Mouse (Mus musculus): ENCODE measurements around the gene Arid5b. TPM values are rescaled to one million over a fixed set of nuclear protein-coding genes. Genes with fewer than 3 reads are reported as not detected.

Gene Arid5b
- total and polyA plus RNA-seq, 2 experiments from 2014 or later, result 11.4 to 14.5 TPM

GRCm38 (mm10) chr10:68268629-68269028 is 9.9 kb downstream of the Arid5b start:
- Histone ChIP-seq H3K27ac (ENCODE audit: low read depth) (no peak overlapping the region), H3K4me1 (ENCODE audit: control insufficient read depth, insufficient read depth) (0 out of 2 replicates have a peak, but pooled peaks cover 6% of the 10 kb centered on the region), H3K9me3 (replicated peaks; ENCODE audit: control insufficient read depth, low read length) (no peaks in the 10 kb centered on the region), H3K4me2 (ENCODE audit: low read depth, low read length) (no peak overlapping the region), H3K27me3 (ENCODE audit: control insufficient read depth, insufficient read depth, low read length) (no peaks in the 10 kb centered on the region), H3K36me3 (replicated peaks; ENCODE audit: control insufficient read depth, insufficient read depth, low read length) (0 out of 2 replicates have a peak, but pooled peaks cover 6% of the 10 kb centered on the region), H3K4me3 (ENCODE audit: low read depth, low read length) (no peak overlapping the region), H3K9ac (replicated peaks; ENCODE audit: low read depth, low read length) (no peak overlapping the region)
- ATAC-seq (ENCODE audit: insufficient read depth, low read depth) (no peak; the same call in 1 of the 2 replicates), DNase-seq (ENCODE audit: low spot score) (no peak)
- WGBS, result 62% methylated on average over 5 of the region's 5 CpGs
- TF ChIP-seq CTCF (IDR thresholded peaks at IDR 0.05; ENCODE audit: low read depth), result no peak
- TF ChIP-seq EP300 (IDR thresholded peaks at IDR 0.05; ENCODE audit: low read depth), result no peak

- ATAC-seq (ENCODE audit: insufficient read depth, low read depth) (no peak), DNase-seq (ENCODE audit: low spot score) (no peak)
- no peak overlapping the region for H3K4me3 ChIP-seq (ENCODE audit: low read depth, low read length)
- no peaks in the 10 kb centered on the region for H3K27me3 ChIP-seq (ENCODE audit: control insufficient read depth, insufficient read depth, low read length)
- no peak overlapping the region for H3K27ac ChIP-seq (ENCODE audit: low read depth)
- 70% methylated on average over 10 of the region's 10 CpGs for WGBS
- TF ChIP-seq CTCF (IDR thresholded peaks at IDR 0.05; ENCODE audit: low read depth), result no peak
- TF ChIP-seq EP300 (IDR thresholded peaks at IDR 0.05; ENCODE audit: low read depth), result no peak
- no peak overlapping the region for H3K4me2 ChIP-seq (ENCODE audit: low read depth, low read length)
- H3K9ac ChIP-seq (replicated peaks; ENCODE audit: low read depth, low read length), result no peak overlapping the region
- no peaks in the 10 kb centered on the region for H3K9me3 ChIP-seq (replicated peaks; ENCODE audit: control insufficient read depth, low read length)
- H3K4me1 ChIP-seq (ENCODE audit: control insufficient read depth, insufficient read depth), result 0 out of 2 replicates have a peak, but pooled peaks cover 6% of the 10 kb centered on the region
- H3K36me3 ChIP-seq (replicated peaks; ENCODE audit: control insufficient read depth, insufficient read depth, low read length), result peaks cover 10% of the 10 kb centered on the region
Observed at GRCm38 (mm10) chr10:68263969-68264688, 14.4 kb downstream of the Arid5b start.

DNA sequence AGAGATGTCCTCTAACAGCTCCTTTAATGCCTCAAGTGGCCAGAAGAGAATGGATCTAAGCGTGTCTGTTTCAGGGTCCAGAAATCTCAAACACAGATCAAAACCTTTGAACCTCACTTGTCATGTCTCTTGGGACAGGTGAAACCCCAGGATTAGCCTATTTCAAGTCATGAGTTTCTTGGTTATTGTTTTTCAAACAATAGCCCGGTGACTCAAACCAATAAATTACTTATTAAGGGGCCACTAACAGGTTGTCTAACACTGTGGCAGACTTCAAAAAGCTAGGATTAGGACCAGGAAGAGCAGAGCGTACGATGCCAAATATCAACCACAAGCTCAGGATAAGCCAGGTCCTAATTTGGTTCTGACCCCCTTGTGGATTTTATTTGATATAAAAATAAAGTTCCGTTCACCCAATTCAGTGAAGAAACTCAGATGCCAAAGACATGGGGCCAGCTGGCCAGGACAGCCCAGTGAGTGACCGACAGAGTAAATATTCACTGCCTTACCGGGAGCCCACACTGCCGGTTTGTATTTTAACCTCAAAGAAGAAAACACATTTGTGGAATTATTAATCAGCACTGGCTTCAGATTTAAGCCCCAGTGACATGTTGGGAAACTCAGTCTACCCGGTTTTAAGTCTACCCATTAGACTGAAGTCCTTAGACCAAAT is 15.1 kb downstream of the Arid5b start:
- Histone ChIP-seq H3K4me1 (ENCODE audit: control insufficient read depth, insufficient read depth) (0 out of 2 replicates have a peak, but pooled peaks cover 6% of the 10 kb centered on the region), H3K27ac (ENCODE audit: low read depth) (no peak overlapping the region), H3K27me3 (ENCODE audit: control insufficient read depth, insufficient read depth, low read length) (no peaks in the 10 kb centered on the region), H3K36me3 (replicated peaks; ENCODE audit: control insufficient read depth, insufficient read depth, low read length) (peaks cover 13% of the 10 kb centered on the region), H3K4me3 (ENCODE audit: low read depth, low read length) (no peak overlapping the region), H3K9me3 (replicated peaks; ENCODE audit: control insufficient read depth, low read length) (no peaks in the 10 kb centered on the region), H3K9ac (replicated peaks; ENCODE audit: low read depth, low read length) (no peak overlapping the region), H3K4me2 (ENCODE audit: low read depth, low read length) (no peak overlapping the region)
- DNase-seq (ENCODE audit: low spot score) (no peak), ATAC-seq (ENCODE audit: insufficient read depth, low read depth) (no peak)
- TF ChIP-seq EP300 (IDR thresholded peaks at IDR 0.05; ENCODE audit: low read depth) (no peak), CTCF (IDR thresholded peaks at IDR 0.05; ENCODE audit: low read depth) (no peak)
- WGBS, result 91% methylated on average over 9 of the region's 9 CpGs

GRCm38 (mm10) chr10:68259601-68260000 is 18.9 kb downstream of the Arid5b start:
- DNase-seq (ENCODE audit: low spot score) (no peak), ATAC-seq (ENCODE audit: insufficient read depth, low read depth) (no peak)
- no peak overlapping the region for H3K4me2 ChIP-seq (ENCODE audit: low read depth, low read length)
- 0 out of 2 replicates have a peak, but pooled peaks cover 4% of the 10 kb centered on the region for H3K4me1 ChIP-seq (ENCODE audit: control insufficient read depth, insufficient read depth)
- TF ChIP-seq EP300 (IDR thresholded peaks at IDR 0.05; ENCODE audit: low read depth) (no peak), CTCF (IDR thresholded peaks at IDR 0.05; ENCODE audit: low read depth) (no peak)
- no peak overlapping the region for H3K27ac ChIP-seq (ENCODE audit: low read depth)
- H3K4me3 ChIP-seq (ENCODE audit: low read depth, low read length), result no peak overlapping the region
- peaks cover 16% of the 10 kb centered on the region for H3K36me3 ChIP-seq (replicated peaks; ENCODE audit: control insufficient read depth, insufficient read depth, low read length)
- H3K27me3 ChIP-seq (ENCODE audit: control insufficient read depth, insufficient read depth, low read length), result no peaks in the 10 kb centered on the region
- 64% methylated on average over 4 of the region's 4 CpGs for WGBS
- H3K9me3 ChIP-seq (replicated peaks; ENCODE audit: control insufficient read depth, low read length), result no peaks in the 10 kb centered on the region
- no peak overlapping the region for H3K9ac ChIP-seq (replicated peaks; ENCODE audit: low read depth, low read length)

DNA sequence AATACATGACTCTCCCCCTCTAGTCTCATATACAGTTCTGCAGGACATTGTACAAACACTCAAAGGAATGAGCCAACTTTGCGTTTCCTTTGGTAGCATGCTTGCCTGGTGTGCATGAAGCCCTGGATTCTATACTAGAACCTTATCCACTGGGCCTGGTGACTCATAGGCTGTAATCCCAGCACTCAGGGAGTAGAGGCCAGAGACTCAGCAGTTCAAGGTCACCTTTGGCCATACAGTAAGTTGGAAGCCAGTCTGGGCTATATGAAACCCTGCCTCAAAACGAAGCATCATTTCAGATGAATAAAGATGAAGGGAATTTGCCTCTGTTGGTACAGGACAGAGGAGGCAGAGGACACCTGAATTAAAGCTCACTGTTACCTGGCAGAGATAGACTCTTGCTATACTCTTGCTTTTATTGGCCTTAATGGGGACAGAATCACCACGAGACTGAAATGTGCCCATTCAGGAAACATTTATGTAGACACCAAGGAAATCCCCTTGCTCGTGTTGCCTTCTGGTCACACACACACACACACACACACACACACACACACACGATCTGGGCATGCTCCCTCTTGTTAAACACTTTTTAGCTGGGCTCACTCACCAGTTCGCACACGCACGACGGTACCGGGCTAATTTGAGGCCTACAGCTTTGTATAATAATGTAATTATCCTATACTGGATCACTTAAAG is 21.0 kb downstream of the Arid5b start:
- Histone ChIP-seq H3K27ac (ENCODE audit: low read depth) (no peak overlapping the region), H3K27me3 (ENCODE audit: control insufficient read depth, insufficient read depth, low read length) (no peaks in the 10 kb centered on the region), H3K9me3 (replicated peaks; ENCODE audit: control insufficient read depth, low read length) (no peaks in the 10 kb centered on the region), H3K4me2 (ENCODE audit: low read depth, low read length) (no peak overlapping the region), H3K9ac (replicated peaks; ENCODE audit: low read depth, low read length) (no peak overlapping the region), H3K4me3 (ENCODE audit: low read depth, low read length) (no peak overlapping the region), H3K36me3 (replicated peaks; ENCODE audit: control insufficient read depth, insufficient read depth, low read length) (peaks cover 11% of the 10 kb centered on the region; the same call in 1 of the 2 replicates), H3K4me1 (ENCODE audit: control insufficient read depth, insufficient read depth) (peaks cover 10% of the 10 kb centered on the region; the same call in 1 of the 2 replicates)
- no peak for DNase-seq (ENCODE audit: low spot score)
- TF ChIP-seq EP300 (IDR thresholded peaks at IDR 0.05; ENCODE audit: low read depth) (no peak), CTCF (IDR thresholded peaks at IDR 0.05; ENCODE audit: low read depth) (no peak)
- WGBS, result 81% methylated on average over 10 of the region's 10 CpGs
- no peak for ATAC-seq (ENCODE audit: insufficient read depth, low read depth)

Data from heart, postnatal 0 days (tissue).